Mouse (Mus musculus): Measurements from ENCODE around the gene Cenpm.
"Not testable (repeated sequence)": the region's sequence is repeated elsewhere in the genome, so short reads cannot be mapped to it uniquely, and the experiment has no call there.

Gene Cenpm

GRCm38 (mm10) chr15:82244805-82245161 lies 235 bp upstream of the Cenpm start:
- not testable (repeated sequence) for DNase-seq (ENCODE audit: extremely low read depth, low read depth, low spot score)

GRCm38 (mm10) chr15:82243742-82244114 lies 820 bp downstream of the Cenpm start:
- no peak for DNase-seq (ENCODE audit: extremely low read depth, low read depth, low spot score)

- no peak for DNase-seq (ENCODE audit: extremely low read depth, low read depth, low spot score)
Measured at GRCm38 (mm10) chr15:82243311-82243710, 1.2 kb downstream of the Cenpm start.

GRCm38 (mm10) chr15:82236565-82236964 lies 8.0 kb downstream of the Cenpm start:
- DNase-seq (ENCODE audit: extremely low read depth, low read depth, low spot score): no peak

- no peak for DNase-seq (ENCODE audit: extremely low read depth, low read depth, low spot score)
Measured at GRCm38 (mm10) chr15:82235661-82236060, 8.9 kb downstream of the Cenpm start.

GRCm38 (mm10) chr15:82232651-82233050 lies 11.9 kb downstream of the Cenpm start:
- no peak for DNase-seq (ENCODE audit: extremely low read depth, low read depth, low spot score)

GRCm38 (mm10) chr15:82231591-82232378 lies 12.8 kb downstream of the Cenpm start:
- no peak for DNase-seq (ENCODE audit: extremely low read depth, low read depth, low spot score)

GRCm38 (mm10) chr15:82231100-82231499 lies 13.4 kb downstream of the Cenpm start:
- DNase-seq (ENCODE audit: extremely low read depth, low read depth, low spot score): no peak

- no peak for DNase-seq (ENCODE audit: extremely low read depth, low read depth, low spot score)
Measured at GRCm38 (mm10) chr15:82230098-82230611, 14.4 kb downstream of the Cenpm start.

GRCm38 (mm10) chr15:82229542-82230045 lies 15.0 kb downstream of the Cenpm start:
- no peak for DNase-seq (ENCODE audit: extremely low read depth, low read depth, low spot score)

GRCm38 (mm10) chr15:82225769-82226168 lies 18.8 kb downstream of the Cenpm start:
- no peak for DNase-seq (ENCODE audit: extremely low read depth, low read depth, low spot score)

- no peak for DNase-seq (ENCODE audit: extremely low read depth, low read depth, low spot score)
Measured at GRCm38 (mm10) chr15:82224602-82225215, 19.8 kb downstream of the Cenpm start.

GRCm38 (mm10) chr15:82223657-82224601 lies 20.6 kb downstream of the Cenpm start, which contains the start of gene Tnfrsf13c:
Tnfrsf13c (minus strand) TSS chr15:82224369.
- DNase-seq (ENCODE audit: extremely low read depth, low read depth, low spot score): no peak

- DNase-seq (ENCODE audit: extremely low read depth, low read depth, low spot score): no peak
Measured at GRCm38 (mm10) chr15:82223251-82223650, 21.3 kb downstream of the Cenpm start.

- DNase-seq (ENCODE audit: extremely low read depth, low read depth, low spot score): no peak
Measured at GRCm38 (mm10) chr15:82221104-82221860, 23.3 kb downstream of the Cenpm start.

GRCm38 (mm10) chr15:82220003-82220675 lies 24.4 kb downstream of the Cenpm start:
- DNase-seq (ENCODE audit: extremely low read depth, low read depth, low spot score): no peak

- no peak for DNase-seq (ENCODE audit: extremely low read depth, low read depth, low spot score)
Measured at GRCm38 (mm10) chr15:82218778-82219666, 25.5 kb downstream of the Cenpm start.

GRCm38 (mm10) chr15:82217980-82218379 lies 26.6 kb downstream of the Cenpm start:
- DNase-seq (ENCODE audit: extremely low read depth, low read depth, low spot score): no peak

GRCm38 (mm10) chr15:82217039-82217438 lies 27.5 kb downstream of the Cenpm start:
- no peak for DNase-seq (ENCODE audit: extremely low read depth, low read depth, low spot score)

Data from fat pad, adult 2 months (tissue).